Mouse (Mus musculus) neutrophil, adult 5-6 weeks (primary cell): ENCODE measurements around the gene Zswim9. TPM values are rescaled to one million over a fixed set of nuclear protein-coding genes. Genes with fewer than 3 reads are reported as not detected.

Experiments used
- ATAC-seq: fragments of 151-379, 151-347 bp; 2 replicates; pipeline ENCODE4 v1.8.0; 2017; ENCODE audit warnings: mild to moderate bottlenecking, moderate TSS enrichment; ENCODE audit not compliant: insufficient number of reproducible peaks, poor library complexity, low FRiP score, severe bottlenecking; ENCODE audit errors: extremely low read depth
- total RNA-seq: library from RNA; stranded (forward); fragments of 200-1000 nt; gene quantifications from 2 replicates; pipeline ENCODE4 v1.2.3, GENCODE M21; 2017

The Zswim9 gene
- total RNA-seq, 1 experiment from 2014 or later = 7.2 TPM

DNA sequence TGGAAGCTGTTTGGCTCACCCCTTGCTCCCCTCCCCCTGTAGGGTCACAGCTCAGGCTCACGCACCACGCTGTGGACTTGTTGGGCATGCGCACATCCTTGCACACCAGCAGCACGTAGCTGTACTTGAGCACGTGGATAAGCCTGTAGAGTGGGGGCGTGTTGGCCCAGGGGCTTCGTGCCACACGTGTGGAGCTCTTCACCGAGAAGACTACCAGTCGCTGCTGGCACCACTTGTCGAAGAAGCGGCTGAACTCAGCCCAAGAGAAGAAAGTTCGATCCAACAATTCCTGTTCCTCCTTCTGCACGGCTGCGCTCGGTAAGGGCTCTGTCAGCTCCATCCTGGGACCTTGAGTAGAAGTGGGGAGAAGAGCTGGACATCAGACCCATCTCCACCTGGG is 1.4 kb downstream of the Zswim9 start, which contains the start of gene Lig1:
TSS of gene Lig1 (plus strand) at position 203 of the 400 bp plus-strand sequence.
- no peak for ATAC-seq

DNA sequence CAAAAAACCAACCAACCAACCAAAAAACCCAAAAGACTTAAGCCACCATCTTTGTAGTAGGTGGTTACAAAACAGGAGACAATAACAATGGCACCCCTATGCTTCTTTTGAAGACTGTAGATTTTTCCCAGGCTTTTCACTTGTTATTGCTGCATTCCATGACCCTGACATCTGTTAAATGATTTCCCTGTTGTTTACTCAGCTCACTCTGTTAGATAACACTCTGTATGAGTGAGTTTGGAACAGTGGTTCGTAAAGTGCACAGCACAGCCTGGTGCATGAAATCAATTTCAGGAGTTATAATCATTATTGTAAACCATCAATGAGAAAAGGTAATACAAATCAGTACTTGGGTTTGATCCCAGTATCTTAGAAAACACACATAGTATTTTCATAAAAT is 6.8 kb downstream of the Zswim9 start:
- no peak for ATAC-seq

DNA sequence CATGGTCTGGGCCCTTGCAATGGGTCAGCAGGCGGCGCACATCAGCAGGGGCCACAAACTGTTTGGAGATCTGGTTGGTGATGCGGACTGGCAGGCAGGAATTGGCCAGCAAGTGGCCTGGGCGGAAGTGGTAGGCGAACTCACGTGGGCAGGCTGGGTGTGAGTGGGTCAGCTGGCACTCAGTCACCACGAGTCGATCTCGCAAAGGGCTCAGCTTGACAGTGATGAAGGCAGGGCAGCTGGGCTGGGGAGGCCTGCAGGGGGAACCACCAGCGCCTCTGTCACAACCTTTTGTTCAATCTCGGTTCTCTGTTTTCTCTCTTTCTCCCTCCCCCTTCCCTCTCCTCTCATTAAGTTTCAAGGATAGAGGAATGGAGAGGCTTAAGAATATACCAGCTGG is 9.1 kb downstream of the Zswim9 start:
- ATAC-seq = no peak

DNA sequence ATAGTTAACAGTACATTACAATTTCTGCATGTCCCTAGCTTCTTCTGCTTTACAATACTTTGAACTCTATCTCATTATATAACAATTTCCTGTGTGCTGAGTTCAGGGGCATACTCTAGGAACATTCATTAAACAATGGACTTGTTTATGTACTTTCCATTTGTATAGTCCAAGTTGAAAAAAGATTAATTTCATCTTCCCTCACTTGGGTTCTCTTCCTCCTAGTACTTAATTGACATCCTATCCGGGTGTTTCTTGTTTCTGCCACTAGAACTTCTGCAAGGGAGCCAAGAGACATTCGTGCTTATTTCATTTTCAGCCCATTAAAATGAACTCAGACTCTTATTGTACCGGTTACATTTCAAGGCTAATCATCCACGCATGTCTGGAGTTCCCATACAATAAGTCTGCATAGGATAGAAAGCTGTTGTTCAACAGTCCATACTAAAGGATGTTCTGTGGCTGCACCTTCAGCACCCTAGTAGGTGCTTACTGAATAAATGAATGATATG is 9.7 kb downstream of the Zswim9 start:
- ATAC-seq = no peak

DNA sequence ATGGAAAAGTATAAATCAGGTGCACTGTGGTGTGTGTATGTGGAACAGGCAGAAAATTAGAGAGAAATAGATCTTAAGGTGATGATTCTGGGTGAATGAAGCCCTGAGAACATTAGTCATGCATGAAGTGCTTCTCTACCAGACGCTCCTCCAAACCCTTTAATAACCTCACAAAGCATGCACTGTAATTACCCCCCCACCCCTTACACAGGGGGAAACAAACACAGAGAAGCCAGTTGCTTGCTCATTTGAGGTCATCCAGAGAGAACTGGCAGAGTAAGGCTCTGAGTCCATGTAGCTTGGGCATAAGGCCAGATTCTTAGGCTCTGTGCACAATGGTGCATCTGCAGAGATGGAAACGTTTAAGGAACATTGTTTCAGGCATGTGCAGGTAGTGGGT is 14.1 kb downstream of the Zswim9 start:
- ATAC-seq = no peak

DNA sequence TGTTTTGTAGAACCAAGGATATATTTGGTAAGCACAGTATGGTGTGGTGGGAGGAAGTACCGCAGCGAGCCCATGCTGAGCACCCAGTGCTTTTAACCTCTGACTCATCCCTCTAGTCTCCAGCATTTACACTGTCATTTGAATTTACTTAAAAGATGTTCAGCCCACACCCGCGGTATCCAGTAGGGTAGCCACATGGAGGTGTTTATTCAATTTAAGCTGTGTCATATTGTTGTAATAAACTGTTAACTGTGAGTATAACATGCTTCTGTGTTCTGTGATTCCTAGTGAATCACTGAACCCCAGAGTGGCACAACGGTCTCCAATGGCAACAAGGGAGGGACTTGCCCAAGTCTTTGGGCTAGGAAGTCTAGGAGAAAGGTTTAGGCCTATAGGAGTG is 14.7 kb downstream of the Zswim9 start:
- ATAC-seq = no peak

DNA sequence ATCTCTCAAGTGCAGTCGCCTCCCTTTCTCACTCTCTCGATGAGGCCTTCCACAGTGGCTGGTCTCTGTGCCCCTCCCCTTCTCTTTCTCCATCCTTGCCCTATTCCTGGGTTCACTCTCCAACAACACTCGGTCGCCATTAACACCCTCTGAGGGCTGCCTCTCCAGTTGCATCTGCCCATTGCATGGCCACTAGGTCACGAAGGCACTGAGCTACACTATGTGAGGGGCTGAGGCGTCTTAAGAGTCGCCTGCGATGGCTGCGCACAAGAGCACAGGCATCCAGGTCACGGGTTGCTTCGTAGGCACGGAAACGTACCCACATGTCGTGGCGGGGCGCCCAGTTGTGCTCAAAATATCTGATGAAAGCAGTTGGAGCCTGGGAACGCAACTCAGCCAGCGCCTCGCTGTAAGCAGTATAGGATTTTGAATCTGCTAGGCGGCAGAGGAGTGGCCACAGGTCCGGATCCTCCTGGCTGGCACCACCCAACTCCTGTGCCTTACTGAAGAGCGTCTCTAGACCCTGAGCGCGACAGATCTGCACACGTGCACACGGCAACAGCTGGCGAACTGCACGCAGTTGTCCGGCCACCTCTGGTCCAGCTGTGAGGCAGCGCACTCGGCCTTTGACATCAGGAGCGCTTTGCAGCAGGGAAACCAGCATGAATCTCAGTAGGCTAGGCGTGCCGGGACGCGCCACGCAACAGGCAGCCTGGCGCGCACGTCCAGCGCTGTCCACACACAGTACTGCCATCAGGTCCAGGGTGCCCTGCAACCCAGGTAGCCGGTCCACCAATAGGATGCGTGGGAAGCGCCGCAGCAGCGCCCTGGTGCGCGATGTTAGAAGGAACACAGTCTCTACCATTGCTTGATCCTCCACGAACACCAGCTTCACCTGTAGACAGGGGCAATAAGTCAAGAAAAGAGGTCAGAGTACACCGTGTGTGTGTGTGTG is 17.5 kb downstream of the Zswim9 start:
- ATAC-seq = no peak

DNA sequence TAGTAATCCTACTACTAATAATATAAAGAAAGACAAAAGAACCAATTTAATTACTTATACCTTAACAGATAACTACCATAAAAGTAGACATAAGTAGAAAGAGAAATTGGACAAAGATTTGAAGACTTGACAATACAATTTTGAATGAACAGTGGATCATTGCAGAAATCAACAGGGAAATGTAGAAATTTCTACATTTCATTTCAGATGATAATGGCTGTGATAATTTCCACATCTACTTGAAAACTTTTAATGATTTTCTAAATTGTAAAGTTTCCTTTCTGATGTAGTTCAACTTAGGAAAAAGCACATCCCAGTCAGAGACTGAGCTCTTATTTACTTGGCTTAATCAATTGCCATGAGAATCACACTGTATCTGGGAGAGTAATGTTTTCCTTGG is 65.8 kb downstream of the Zswim9 start, which contains the start of gene Vmn1r89:
TSS of gene Vmn1r89 (plus strand) at position 301 of the 400 bp plus-strand sequence.
- no peak for ATAC-seq

Other genes starting within 250 kb of the Zswim9 start
- 199 and 209 TPM in 2 replicates for gene Chmp2a, start 243.9 kb downstream of the Zswim9 start, total RNA-seq
- 75.1 and 83.5 TPM in 2 replicates for gene Ube2m, start 240.4 kb downstream of the Zswim9 start, total RNA-seq
- gene Mzf1, start 224.0 kb downstream of the Zswim9 start, total RNA-seq = 0.70 and 1.1 TPM in 2 replicates
- gene Vmn1r85, start 183.5 kb downstream of the Zswim9 start, total RNA-seq = not detected in 2 replicates
- gene Vmn1r86, start 158.8 kb downstream of the Zswim9 start, total RNA-seq = not detected in 2 replicates
- not detected in 2 replicates for gene Vmn1r87, start 138.6 kb downstream of the Zswim9 start, total RNA-seq
- gene Vmn1r88, start 119.2 kb downstream of the Zswim9 start, total RNA-seq = 0.58 TPM in 1 of 2 replicates, not detected in the other
- gene Vmn1r89, start 65.7 kb downstream of the Zswim9 start, total RNA-seq = not detected in 2 replicates
- gene Lig1, start 1.4 kb downstream of the Zswim9 start, total RNA-seq = 8.5 and 8.6 TPM in 2 replicates
- 0.23 and 0.37 TPM in 2 replicates for gene Pla2g4c, start 45.9 kb upstream of the Zswim9 start, total RNA-seq
- not detected in 2 replicates for gene Cabp5, start 119.4 kb upstream of the Zswim9 start, total RNA-seq
- not detected in 2 replicates for gene Bsph1, start 172.1 kb upstream of the Zswim9 start, total RNA-seq